Mouse (Mus musculus) inflammation-experienced regulatory T-cells (primary cell): ENCODE data around the gene Olfr1316. TPM values are rescaled to one million over a fixed set of nuclear protein-coding genes. Genes with fewer than 3 reads are reported as not detected.

Experiments
- polyA plus RNA-seq, 2 experiments: library from polyadenylated mRNA; unstranded; fragments of 100-300 nt; shearing (Covaris generic); gene quantifications; one replicate each; pipeline ENCODE4 v1.2.1; 2017

Olfr1316 gene
- polyA plus RNA-seq = not detected

GRCm38 (mm10) chr2:112134877-112135276 lies at the start of gene Olfr1316:
Gene Olfr1316 (minus strand): TSS chr2:112134977.

GRCm38 (mm10) chr2:112153898-112154297 lies 19.1 kb upstream of the Olfr1316 start, which contains the start of gene Olfr1318:
Gene Olfr1318 (plus strand): TSS chr2:112154198.

GRCm38 (mm10) chr2:112140029-112140428 lies 5.3 kb upstream of the Olfr1316 start, which contains the start of gene Olfr1317:
Gene Olfr1317 (plus strand): TSS chr2:112140329.

GRCm38 (mm10) chr2:112115340-112115739 lies 19.4 kb downstream of the Olfr1316 start, which contains the start of gene Olfr1315-ps1:
Gene Olfr1315-ps1 (minus strand): TSS chr2:112115440.

GRCm38 (mm10) chr2:112096681-112097080 lies 38.1 kb downstream of the Olfr1316 start, which contains the start of gene Olfr1314:
Gene Olfr1314 (minus strand): TSS chr2:112096781.

GRCm38 (mm10) chr2:112077743-112078142 lies 57.0 kb downstream of the Olfr1316 start, which contains the start of gene Olfr1313:
Gene Olfr1313 (minus strand): TSS chr2:112077843.

Other genes with a start within 250 kb of the Olfr1316 start
- gene Olfr1306, start 218.7 kb downstream of the Olfr1316 start, polyA plus RNA-seq = under 1 TPM in 1 of 2 experiments, not detected in 1; 0.15 TPM
- under 1 TPM; 0.12 to 0.43 TPM for gene Olfr1307, start 185.5 kb downstream of the Olfr1316 start, polyA plus RNA-seq
- not detected for gene Olfr1308, start 170.0 kb downstream of the Olfr1316 start, polyA plus RNA-seq
- gene Olfr1309, start 144.7 kb downstream of the Olfr1316 start, polyA plus RNA-seq = under 1 TPM in 1 of 2 experiments, not detected in 1; 0.33 TPM
- gene Olfr1310, start 122.3 kb downstream of the Olfr1316 start, polyA plus RNA-seq = under 1 TPM in 1 of 2 experiments, not detected in 1; 0.05 TPM
- gene Olfr1311, start 110.6 kb downstream of the Olfr1316 start, polyA plus RNA-seq = not detected
- under 1 TPM; 0.10 to 0.22 TPM for gene Olfr1312, start 84.7 kb downstream of the Olfr1316 start, polyA plus RNA-seq
- gene Olfr1313, start 57.1 kb downstream of the Olfr1316 start, polyA plus RNA-seq = under 1 TPM in 1 of 2 experiments, not detected in 1; 0.11 TPM
- under 1 TPM in 1 of 2 experiments, not detected in 1; 0.12 TPM for gene Olfr1314, start 38.2 kb downstream of the Olfr1316 start, polyA plus RNA-seq
- gene Olfr1315-ps1, start 19.5 kb downstream of the Olfr1316 start, polyA plus RNA-seq = not detected
- gene Olfr1317, start 5.4 kb upstream of the Olfr1316 start, polyA plus RNA-seq = not detected
- gene Olfr1318, start 19.2 kb upstream of the Olfr1316 start, polyA plus RNA-seq = not detected
- gene Lpcat4, start 104.5 kb upstream of the Olfr1316 start, polyA plus RNA-seq = 100 to 1,000 TPM; 109 to 162 TPM
- gene Nutm1, start 124.3 kb upstream of the Olfr1316 start, polyA plus RNA-seq = 1 to 10 TPM in 1 of 2 experiments, under 1 TPM in 1; 0.25 to 2.1 TPM
- gene Nop10, start 126.9 kb upstream of the Olfr1316 start, polyA plus RNA-seq = 100 to 1,000 TPM; 129 to 166 TPM
- 10 to 100 TPM; 69.5 to 78.8 TPM for gene Slc12a6, start 130.8 kb upstream of the Olfr1316 start, polyA plus RNA-seq
- gene Gm21985, start 131.3 kb upstream of the Olfr1316 start, polyA plus RNA-seq = not detected
- gene Emc4, start 233.1 kb upstream of the Olfr1316 start, polyA plus RNA-seq = 10 to 100 TPM; 91.3 to 93.6 TPM
- gene Katnbl1, start 244.2 kb upstream of the Olfr1316 start, polyA plus RNA-seq = 10 to 100 TPM; 19.2 to 21.8 TPM